Mouse (Mus musculus) urinary bladder, postnatal 10 days (tissue): Measurements from ENCODE around the gene Uchl3.

Experiments
- DNase-seq: peaks from one replicate; pipeline ENCODE4 v3.0.0; 2022; ENCODE audit warnings: low spot score

Uchl3 gene

DNA sequence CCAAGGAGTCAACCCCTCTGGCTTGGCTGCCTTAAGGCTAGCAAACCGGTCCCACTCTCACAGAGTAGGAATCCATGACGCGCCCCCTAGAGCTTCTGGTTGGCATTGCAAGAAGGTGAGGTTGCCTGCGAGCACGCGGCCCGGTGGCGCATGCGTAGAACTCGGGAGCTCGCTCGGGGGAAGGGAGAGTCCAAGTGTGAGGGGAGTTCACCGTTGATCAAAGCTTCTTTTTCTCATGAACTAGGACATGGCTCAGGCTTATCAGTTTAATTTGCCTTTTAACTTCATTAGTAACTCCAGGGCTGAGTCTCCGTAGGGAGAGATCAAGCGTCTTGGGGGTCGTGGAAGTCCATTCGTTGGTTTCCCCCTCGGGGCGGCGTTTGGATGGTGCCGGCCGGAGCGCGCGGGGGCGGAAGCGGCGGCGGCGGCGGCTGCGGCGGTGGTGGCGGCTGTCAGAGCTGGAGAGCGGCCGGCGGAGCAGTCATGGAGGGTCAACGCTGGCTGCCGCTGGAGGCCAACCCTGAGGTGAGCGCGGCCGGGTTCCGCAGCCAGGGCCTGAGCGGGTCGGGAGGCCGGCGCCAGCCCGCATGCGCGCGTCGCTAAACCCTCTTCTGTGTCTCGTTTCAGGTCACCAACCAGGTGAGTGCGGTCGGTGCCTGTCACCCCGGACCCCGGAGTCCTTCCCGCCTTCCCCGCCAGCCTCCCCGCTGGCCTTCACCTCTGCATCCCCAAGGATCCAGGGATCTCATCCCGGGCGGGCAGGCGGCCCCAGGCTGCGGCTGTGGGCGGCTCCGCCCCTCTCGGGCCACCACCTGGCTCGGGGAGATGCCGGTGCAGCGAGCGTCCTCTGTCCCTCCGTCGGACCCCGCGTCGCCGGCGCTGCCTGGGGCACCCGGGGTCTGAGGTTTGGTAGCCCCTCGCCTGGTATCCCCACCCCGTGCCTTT is at the start of gene Uchl3:
Gene Uchl3, plus strand, starts transcription at position 387 of the 945 bp plus-strand sequence.
- peak; percentile 96 for DNase-seq

DNA sequence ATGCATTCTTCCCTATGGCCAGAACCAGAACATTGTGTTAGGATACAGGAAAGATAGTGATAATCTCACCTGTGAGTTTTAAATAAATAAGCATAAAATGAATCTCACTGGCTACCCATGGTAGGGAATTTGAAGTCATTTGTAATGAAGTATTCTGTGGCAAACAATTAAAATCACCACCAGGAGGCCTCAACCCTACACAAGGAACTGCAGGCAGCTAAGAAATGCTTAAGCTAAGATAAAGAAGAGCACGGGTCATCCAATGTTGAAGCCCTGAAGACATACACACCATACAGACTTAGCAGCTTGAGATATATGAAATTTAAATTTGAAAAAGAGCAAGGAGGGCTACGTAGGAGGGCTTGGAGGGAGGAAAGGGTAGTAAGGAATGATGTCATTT is 47.9 kb upstream of the Uchl3 start:
- DNase-seq: no peak

DNA sequence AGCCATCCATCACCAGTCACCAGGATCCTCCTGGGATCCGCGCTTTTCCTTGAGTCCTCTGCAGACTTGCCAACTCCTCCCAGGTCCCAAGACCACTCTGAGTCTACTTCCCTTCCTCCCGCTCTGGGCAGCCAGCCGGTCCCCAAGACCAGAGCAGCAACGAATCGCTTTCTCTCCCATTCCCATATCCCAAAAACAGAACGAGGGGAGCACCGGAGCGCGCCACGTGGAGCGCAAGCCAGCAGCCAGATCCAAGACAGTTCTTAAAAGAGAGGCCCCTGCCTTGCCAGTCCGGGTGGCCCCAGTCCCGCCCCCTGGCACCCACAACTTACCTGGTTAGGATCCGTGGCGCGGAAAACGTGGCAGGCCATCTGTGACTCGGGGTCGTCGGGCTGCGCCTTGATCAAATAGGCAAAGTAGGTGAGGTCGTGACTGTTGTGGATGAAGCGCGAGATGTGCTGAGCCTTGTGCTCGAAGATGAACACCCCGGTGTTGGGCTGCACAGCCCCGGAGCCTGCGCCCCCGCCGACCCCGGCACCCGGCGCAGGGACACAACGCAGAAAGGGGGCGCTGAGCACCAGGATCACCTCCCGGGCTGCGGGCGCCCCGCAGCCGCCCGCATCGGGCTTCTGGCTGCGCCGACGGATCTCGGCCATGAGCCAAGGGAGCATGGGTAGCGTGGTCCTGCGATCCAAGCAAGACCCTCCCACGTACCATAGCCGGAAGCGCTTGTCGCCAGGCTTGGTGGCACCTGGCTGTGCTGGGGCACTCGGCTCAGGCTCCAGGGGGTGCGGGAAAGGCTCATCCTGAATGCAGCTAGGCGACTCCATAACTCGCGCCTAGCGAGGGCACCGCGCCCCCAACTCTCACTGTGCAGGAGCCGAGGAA is 45.9 kb upstream of the Uchl3 start:
- DNase-seq: no peak

DNA sequence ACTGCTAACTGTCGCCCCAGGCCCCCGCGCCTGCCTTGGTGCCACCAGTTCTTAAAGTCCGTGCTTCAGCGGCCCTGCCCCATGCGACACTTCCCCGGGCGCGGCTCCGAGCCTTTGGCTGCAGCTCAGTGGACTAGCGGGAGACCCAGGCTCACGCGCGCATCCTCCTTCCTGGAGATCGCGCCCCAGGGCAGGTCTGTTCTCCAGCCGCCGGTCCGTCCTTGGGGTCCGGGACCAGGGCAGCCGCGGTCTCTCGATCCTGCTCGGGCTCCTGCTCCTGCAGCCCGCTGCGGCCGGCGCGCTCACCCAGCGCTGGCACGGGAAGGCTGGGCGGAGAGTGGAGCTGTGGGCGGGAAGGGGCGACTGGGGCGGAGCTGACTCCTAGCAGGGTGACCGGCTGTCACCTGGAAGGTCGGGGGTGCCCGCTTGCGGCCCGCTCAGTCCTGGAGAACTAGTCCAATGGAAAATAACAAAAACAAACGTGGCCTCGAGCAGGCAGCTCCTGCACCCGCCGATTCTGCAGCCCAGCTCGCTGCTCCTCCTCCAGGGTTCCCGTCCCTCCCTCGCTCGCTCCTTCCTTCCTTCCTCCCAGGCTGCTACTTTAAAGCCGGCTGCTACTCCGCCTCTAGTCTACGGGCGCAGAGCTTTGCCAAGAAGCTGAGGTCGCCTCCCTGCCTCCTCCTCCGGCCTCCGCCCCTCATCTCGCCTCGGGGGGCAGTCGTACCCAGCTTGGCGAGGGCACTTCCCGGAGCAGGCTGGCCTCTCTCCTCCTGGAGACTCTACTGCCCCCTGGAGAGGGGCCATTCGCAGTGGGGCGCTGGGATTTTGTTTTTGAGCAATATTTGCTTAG is 45.0 kb upstream of the Uchl3 start, which contains the start of gene Tbc1d4:
Gene Tbc1d4, minus strand, starts transcription at position 673 of the 850 bp plus-strand sequence.
- peak; percentile 23 for DNase-seq

DNA sequence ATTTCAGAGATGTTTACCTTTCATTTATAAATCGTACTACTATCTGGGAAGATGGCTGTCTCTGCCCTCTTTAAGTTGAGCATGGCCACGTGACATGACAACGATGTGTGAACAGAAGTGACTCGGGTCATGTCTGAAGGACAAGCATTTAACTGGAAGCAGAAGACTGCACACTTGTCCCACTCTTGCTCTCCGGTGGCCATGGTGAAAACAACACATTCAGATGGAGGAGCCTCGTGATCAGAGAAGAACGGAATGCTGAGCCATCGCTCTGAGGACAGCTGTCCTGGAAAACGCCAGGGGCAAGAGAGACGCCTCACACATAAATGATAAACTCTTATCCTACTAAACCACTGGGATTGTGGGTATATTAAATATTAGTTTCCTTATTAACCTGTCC is 43.1 kb upstream of the Uchl3 start:
- DNase-seq: no peak

DNA sequence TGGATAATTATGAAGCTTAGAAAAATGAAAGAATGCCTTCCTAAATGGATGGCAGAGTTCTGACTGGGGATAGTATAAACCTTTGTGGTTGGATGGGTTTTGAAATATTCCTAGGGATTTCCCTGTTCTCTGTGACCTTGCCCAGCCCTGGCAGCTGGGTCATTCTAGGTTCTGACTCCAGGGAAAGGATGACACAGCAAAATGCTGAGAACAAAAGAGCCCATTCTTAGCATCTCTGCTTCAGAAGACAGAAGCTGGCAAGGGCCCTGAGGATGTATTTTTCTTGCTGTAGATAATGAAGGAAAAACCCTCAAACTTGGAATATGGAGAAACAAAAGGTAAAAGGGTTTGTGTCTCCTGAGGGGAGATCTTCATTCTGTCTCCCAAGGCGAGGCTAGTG is 40.6 kb upstream of the Uchl3 start:
- no peak for DNase-seq

DNA sequence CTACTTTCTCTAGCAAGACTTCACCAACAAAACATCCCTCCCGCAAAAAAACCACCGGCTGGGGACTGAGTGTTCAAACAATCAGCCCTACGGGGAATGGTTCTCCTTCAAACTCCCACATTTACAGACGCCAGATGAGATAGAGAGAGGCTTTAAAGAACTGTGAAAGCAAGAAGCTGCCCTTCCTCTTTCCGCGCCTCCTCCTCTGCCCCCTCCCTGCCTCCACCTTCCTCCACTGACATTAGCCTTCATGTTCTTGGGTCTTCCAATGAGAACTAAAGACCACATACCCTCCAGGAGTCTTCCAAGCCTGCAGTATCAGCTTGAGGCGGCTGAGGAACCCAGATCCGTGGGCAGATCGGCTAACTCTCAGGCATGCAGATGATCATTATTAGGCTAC is 37.6 kb upstream of the Uchl3 start:
- no peak for DNase-seq

DNA sequence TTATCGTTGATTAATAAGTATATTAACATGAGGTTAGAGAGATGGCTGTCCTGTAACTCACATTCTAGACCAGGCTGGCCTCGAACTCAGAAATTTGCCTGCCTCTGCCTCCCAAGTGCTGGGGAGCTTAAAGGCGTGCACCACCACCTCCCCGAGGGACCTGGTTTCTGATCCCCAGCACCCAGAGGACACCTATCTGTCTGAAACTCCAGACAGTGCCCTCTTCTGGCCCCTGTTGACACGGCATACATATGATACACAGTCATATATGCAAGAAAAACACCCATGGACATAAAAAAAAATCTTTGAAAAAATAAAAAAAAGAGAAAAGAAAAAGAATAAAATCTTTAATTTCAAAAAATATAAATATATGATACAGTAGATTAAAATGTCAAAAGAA is 36.1 kb upstream of the Uchl3 start:
- no peak for DNase-seq

DNA sequence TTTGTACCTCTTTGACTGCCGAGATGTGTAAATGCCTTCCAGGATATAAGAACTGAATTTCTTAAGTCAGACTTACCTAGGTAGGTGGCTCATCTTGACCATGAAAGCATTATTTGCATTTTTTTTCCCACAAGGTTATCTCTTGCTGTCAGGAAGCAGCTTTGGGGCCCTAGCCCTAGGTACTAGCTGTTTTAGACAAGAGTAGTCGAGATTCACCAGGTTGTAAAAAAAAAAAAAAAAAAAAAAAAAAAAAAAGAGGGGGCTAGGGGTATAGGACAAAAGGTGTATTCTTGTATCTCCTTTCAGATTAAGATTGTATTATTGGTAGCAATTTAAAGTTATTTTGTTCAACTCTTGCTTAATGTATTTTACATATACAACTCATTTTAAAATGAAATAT is 23.2 kb upstream of the Uchl3 start:
- no peak for DNase-seq

DNA sequence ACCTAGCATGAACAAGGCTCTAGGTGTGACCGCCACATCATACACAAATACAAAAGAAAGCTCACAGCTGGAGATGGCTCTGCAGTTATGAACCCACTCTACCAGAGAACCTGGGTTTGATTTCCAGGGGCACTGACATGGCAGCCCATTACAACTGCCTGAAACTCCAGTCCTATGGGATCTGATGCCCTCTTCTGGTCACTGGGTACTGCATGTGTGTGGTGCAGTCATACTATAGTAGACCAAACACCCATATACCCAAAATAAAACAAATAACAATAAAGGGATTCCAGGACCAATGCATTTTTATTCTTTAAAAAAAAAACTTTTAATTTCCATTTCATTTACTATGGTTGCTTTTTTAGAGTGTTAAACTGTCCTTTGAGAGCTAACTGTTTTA is 18.0 kb upstream of the Uchl3 start:
- no peak for DNase-seq

DNA sequence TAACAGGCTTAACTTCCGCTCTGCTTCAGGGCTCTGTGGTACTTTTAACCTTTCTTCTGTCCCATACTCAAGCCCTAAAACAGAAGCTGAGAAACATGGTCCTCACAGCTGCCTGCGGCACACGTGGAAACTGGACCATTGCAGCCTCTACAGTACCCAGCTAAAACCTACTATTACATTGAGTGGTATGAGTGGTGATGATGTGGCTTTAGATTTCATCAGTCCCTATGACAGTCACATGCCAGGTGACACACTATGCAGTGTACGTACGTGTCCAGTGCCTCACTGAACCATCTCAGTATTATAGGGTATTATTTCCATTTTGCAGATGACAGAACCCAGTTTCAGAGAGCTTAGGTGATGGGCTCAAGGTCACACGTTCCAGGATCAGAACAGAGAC is 16.4 kb upstream of the Uchl3 start:
- no peak for DNase-seq

DNA sequence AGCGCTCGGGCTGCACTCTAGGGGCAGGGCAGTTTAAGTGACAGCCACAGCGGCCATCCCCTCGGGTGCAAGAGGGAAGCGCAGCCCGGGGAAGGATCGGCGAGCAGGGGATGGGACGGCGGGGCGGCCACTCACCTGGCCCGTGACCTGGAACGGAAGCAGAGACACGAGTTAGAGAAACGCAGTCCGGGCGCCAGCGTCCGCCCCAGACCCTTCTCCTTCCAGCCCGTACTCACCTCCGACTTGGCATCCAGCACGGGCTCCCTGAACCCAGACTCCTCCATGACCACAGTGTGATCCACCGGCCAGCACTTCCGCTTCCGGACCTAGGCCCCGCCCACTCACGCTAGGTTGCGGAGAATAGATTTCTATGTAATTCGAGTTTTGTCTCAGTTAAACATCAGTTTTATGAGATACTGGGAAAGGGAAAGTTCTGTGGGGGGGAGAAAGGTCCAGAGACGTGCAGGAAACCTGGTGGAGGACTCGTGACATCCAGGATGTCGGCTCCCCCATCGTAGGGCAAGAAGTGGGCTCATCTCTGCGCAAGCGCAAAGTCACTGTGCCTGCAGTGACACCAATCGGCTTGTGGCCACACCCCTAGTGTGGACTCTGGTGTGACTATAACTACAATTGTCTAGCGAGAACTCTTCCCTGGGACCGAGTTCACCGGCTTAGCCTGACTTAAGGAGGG is 13.5 kb upstream of the Uchl3 start, which contains the start of gene Commd6:
Gene Commd6, minus strand, starts transcription at position 534 of the 691 bp plus-strand sequence.
- DNase-seq: peak; percentile 63

DNA sequence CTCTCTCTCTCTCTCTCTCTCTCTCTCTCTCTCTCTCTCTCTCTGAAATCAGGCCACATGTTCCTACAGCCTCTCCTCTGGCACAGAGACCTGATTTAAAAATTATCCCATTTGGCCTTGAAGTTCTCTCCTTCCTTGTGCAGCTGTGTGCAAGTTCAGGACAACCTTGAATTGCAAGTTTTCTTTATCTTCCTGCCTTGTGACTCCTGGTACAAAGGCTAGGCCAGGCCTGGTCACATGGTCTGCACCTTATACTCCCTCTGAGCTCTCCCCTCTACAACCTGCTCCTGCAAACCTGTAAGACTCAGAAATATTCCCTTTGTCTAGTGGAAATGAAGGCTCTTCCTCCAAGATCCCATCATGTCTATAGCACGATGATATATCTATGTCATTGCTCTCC is 8.8 kb upstream of the Uchl3 start:
- no peak for DNase-seq

DNA sequence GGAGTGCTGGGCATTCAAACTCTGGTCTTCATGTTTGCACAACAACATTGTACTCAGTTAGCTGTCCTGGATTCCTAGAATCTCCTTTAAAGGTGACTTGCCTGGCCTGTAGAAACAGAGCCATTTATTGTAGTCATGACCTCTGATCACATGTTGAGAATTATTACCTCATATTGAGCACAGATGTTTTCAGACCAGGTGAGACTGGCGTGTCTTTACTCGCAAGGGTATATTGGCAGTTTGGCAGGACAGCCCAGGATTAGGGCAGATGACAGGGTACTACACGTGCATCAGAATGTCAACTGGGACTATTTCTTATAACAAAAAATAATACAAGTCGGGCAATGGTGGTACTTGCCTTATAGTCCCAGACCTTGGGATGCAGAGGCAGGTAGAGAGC is 3.2 kb upstream of the Uchl3 start:
- no peak for DNase-seq

DNA sequence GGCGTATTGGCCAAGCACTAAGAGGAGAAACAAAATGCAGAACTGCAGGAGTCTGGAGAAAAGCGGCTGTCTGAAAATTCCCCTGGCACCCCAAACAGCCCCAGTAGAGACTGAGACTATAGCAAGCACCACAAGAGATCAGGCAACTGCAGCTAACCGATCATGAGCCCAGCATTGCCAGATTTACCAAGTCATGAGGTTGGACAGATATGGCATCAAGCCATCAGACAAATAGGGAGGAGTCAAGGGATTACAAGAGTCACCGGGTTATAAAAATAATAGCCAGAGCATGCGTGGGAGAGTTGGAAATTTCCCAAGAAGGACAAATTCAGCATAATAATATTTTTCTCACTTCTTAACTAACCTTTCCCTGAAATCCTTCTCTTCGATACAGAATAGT is 1.2 kb upstream of the Uchl3 start:
- DNase-seq: no peak

DNA sequence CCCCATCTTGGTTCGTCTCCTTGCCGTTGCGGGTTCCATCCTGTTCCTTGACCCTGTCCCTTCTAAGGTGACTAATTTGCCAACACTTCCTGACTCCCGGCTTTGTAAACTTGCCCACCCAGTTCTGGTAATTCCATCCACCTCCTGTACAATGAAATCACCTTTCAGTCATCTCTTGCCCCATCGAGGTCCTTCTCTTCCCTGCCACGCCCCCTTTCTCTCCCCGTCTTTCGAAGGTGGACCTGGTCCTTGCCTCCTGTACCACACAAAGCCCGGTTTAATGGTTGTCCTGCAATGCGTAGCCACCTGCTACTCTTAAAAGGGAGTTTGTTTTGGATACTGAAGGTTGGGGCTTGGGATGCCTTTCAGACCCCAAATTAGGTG is 751 bp downstream of the Uchl3 start:
- no peak for DNase-seq

DNA sequence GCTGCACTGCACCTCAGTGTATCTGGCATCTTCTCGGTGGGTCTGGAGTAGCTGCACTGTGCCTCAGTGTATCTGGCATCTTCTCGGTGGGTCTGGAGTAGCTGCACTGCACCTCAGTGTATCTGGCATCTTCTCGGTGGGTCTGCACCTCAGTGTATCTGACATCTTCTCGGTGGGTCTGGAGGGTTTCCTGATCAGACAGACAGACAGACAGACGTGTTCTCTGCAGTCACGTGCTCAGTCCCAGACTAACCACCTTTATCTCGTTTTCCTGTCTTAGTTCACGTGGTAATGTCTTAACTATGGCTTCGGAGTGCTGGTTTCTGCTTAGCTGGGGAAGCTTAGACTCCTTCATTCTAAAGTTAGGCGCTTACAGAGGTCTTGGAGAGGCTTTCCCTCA is 2.5 kb downstream of the Uchl3 start:
- no peak for DNase-seq

DNA sequence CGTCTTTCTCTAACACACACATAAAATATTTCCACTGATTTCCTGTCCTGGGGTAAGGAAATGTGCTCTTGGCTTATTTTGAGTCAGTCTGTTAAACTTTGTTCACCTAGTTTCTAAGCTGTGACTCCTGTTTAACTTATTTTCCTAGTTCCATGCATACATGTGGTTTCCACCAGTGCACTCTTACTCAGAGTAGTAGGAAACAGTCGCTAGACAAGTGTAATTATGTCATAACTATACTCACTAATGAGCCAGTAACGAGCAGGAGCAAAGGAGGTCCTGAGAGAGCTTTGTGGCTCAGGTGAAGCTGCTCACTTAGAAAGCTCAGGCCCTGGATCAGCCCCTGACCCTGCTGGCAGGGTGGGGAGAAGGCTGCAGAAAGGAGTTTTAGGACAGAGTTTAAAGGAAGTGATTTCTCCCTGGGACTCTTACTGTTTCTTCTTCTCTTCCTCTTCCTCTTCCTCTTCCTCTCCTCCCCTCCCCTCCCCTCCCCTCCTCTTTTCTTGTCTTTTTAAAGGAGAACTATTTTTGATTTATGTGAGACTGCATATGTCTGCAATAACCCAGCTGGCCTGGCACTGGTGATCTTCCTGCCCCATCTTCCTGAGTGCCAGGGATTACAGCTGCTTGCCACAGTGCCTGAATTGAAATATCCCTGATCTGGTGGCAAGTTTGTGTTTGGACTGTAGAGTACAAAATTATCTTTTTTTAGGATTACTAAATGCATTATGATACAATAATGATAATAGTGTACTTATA is 8.1 kb downstream of the Uchl3 start:
- no peak for DNase-seq

DNA sequence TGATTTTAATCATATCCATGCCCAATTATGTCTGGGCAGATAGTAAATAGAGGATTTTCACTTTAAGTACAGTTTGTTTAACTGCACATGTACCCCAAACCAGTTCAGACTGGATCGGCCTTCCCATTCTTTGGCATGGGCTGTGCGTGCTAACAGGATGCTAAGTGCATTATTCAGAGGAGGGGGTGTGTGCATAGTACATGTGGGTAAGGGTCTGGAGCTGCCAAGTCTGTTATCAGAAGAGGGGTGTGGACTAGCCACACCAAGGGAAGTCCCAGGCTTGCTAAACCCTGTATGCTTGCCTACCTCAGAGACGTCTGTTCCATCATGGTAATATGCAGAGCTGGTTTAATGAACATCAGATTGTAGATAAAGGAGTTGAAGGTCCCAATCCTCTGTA is 10.5 kb downstream of the Uchl3 start:
- DNase-seq: no peak

DNA sequence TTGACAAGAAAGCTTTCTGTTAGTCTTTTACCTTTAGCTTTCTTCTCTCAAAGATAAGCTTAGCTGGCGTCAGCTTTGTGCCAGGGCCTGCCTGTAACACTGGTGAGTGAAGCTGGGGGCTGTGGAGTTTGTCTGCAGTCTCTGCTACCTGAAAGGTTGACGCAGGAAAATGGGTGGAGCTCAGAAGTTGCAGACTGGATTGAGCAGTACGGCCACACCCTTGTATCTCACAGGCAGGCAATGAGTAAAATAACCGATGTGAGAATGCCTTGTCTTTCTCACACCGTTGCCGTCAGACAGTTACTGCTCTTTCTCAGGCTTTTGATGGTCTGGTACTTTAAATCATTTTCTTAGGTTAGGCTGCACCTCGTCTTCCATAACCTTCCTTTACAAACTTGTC is 12.3 kb downstream of the Uchl3 start:
- no peak for DNase-seq

DNA sequence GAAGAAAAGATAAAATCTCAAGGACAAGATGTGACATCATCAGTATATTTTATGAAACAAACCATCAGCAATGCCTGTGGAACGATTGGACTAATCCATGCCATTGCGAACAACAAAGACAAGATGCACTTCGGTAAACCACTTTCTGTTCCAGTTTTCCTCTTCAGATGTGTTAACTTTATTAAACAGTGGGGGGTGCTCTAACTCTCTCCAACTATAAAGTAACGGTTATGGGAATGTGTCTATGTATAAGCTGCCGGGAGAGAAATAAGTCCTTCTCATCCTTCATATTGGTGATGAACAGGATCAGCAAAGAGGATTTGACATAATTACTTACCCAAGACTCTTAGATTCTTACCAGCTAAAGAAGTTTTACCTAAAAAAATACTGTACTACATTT is 12.8 kb downstream of the Uchl3 start:
- no peak for DNase-seq
